Mouse (Mus musculus): ENCODE measurements around the gene Gm3127.
"Not testable (repeated sequence)": the region's sequence is repeated elsewhere in the genome, so short reads cannot be mapped to it uniquely, and the experiment has no call there.

The Gm3127 gene

GRCm38 (mm10) chr14:4164730-4165129 is at the start of gene Gm3127:
Gm3127 (plus strand) TSS chr14:4165030.
- DNase-seq (ENCODE audit: low spot score): not testable (repeated sequence)

DNA sequence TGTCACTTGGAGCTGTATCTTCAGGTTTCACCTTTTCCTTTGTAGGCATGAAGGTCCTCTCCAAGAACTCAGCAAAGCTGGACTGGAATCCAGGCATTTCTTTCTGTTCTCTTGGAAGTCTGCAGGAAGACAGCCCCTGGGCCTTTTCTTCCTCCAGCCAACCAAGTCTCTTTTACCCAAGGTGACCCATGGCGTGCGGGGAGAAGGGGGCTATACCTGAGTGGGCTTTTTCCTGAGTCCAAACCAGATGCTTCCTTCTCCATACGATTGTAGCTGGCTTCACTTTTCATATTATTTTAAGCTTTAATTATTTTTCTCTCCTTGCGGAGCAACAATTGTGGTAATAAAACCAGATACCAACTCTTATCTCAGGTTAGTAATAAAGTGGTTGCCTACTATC is 23.2 kb upstream of the Gm3127 start:
- DNase-seq (ENCODE audit: low spot score): not testable (repeated sequence)

GRCm38 (mm10) chr14:4182030-4182429 is 17.2 kb downstream of the Gm3127 start:
- DNase-seq (ENCODE audit: low spot score): not testable (repeated sequence)

GRCm38 (mm10) chr14:4182491-4183210 is 17.8 kb downstream of the Gm3127 start, which contains the start of gene Gm2974:
Gm2974 (plus strand) TSS chr14:4182576.
- DNase-seq (ENCODE audit: low spot score): not testable (repeated sequence)

DNA sequence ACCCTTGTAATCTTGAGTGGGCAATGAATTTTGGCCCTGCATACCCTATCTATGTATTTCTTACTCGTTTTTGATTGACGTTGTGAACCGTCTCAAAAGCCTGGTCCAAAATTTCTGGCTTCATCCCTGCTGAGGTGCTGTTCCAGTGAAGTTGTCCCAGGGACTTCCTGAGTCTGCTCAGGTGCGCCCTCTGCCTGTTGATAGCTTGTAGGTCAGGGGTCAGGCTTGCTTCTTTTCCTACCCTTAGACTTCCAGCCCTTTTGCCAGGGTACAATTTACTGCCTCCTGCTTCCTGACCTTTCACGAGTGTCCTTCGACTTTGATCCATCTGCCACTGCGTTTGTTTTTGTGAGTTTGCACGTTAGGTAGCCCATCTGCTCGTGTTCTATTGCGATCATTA is 18.5 kb downstream of the Gm3127 start:
- not testable (repeated sequence) for DNase-seq (ENCODE audit: low spot score)
